Mouse (Mus musculus) intestine, embryonic 15.5 days (tissue): Measurements from ENCODE around the gene Tmem260. TPM values are rescaled to one million over a fixed set of nuclear protein-coding genes. Genes with fewer than 3 reads are reported as not detected.

Experiments
- ATAC-seq: fragments of 200-750 bp; cut with Nextera tagmentation; 2 replicates; pipeline ENCODE4 v1.8.0; 2017; ENCODE audit warnings: moderate TSS enrichment, moderate library complexity
- H3K27ac ChIP-seq: fragments of 300-500 bp; sonication (generic); 2 replicates; pipeline ENCODE4 v1.5.1; 2015; ENCODE audit warnings: mild to moderate bottlenecking, inconsistent platforms
- H3K27me3 ChIP-seq: fragments of 300-500 bp; sonication (generic); replicated peaks from 2 replicates; pipeline ENCODE4 v1.6.1; 2015; ENCODE audit warnings: inconsistent platforms
- H3K36me3 ChIP-seq: fragments of 300-500 bp; sonication (generic); 2 replicates; pipeline ENCODE4 v1.6.1; 2015; ENCODE audit warnings: inconsistent platforms
- H3K4me1 ChIP-seq: fragments of 300-500 bp; sonication (generic); replicated peaks from 2 replicates; pipeline ENCODE4 v1.6.1; 2015; ENCODE audit warnings: inconsistent platforms
- H3K4me2 ChIP-seq: fragments of 300-500 bp; sonication (generic); replicated peaks from 2 replicates; pipeline ENCODE4 v1.6.1; 2015; ENCODE audit warnings: mild to moderate bottlenecking, inconsistent platforms
- H3K4me3 ChIP-seq: fragments of 300-500 bp; sonication (generic); replicated peaks from 2 replicates; pipeline ENCODE4 v1.5.1; 2015; ENCODE audit warnings: inconsistent platforms
- H3K9ac ChIP-seq: fragments of 300-500 bp; sonication (generic); 2 replicates; pipeline ENCODE4 v1.6.1; 2015; ENCODE audit warnings: inconsistent platforms
- H3K9me3 ChIP-seq: fragments of 300-500 bp; sonication (generic); 2 replicates; pipeline ENCODE4 v1.6.1; 2016; ENCODE audit warnings: inconsistent platforms
- WGBS: fragments of 180-500 bp; shearing (Covaris S2); methylation state at CpG from one replicate; pipeline ENCODE4 v1.1.7; 2015; 5-methylcytosine and 5-hydroxymethylcytosine counted together
- polyA plus RNA-seq: library from polyadenylated mRNA; unstranded; fragments of >200 nt; fragmentation: Nextera tagmentation; extraction: Ambion mirVana; gene quantifications from 2 replicates; pipeline ENCODE4 v1.2.1, GENCODE M21; 2015

The Tmem260 gene
- 15.6 and 17.4 TPM in 2 replicates for polyA plus RNA-seq

DNA sequence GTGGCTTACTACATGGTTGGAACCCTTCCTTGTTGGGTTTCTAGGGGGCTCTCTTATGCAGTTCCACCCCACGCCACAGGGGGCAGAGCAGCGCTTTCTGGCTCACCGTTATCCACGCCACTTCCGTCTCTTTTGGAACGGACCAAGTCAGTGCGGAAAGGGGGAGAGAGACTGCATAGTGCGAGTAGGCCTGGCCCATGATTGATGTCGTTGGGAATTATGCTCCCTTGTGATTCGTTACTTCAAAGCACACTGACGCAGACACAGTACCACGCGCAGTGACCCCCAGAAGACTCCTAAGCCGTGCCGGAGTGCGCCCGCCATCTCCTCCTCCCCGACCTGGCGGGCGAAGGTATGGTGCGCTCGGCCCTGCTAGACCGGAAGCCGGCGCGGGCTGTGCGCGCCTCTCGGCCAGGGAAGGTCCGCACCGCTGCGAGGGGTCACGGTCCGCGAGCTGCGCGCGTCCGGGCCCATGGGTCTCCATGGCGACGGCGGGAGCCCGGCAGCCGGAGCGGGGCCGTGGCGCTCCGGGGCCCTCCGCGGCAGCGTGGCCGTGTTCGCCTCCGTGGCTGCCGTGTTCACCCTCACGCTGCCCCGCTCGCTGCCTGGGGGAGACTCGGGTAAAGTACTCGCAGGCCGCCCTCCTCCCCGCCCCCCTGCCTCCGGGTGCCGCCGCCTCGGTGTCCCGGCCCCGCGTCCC is at the start of gene Tmem260:
Gene Tmem260, plus strand, starts transcription at position 141 of the 700 bp plus-strand sequence.
- Histone ChIP-seq H3K9me3 (no peaks in the 10 kb centered on the region), H3K36me3 (no peaks in the 10 kb centered on the region), H3K4me2 (peak within 1 kb of the TSS; percentile 59), H3K27ac (peak within 1 kb of the TSS; percentile 79), H3K4me1 (peaks cover 7% of the 10 kb centered on the region; the same call in 1 of the 2 replicates), H3K9ac (peak within 1 kb of the TSS; percentile 92), H3K4me3 (peak within 1 kb of the TSS; percentile 86), H3K27me3 (no peaks in the 10 kb centered on the region)
- WGBS, result under 1% methylated on average over 67 of the region's 69 CpGs
- ATAC-seq, result peak; percentile 100

GRCm38 (mm10) chr14:48406086-48406485 is 39.8 kb upstream of the Tmem260 start:
- no peak overlapping the region for H3K4me2 ChIP-seq
- 89% methylated on average over 13 of the region's 13 CpGs for WGBS
- no peak overlapping the region for H3K9ac ChIP-seq
- no peaks in the 10 kb centered on the region for H3K27me3 ChIP-seq
- H3K4me3 ChIP-seq, result no peak overlapping the region
- no peaks in the 10 kb centered on the region for H3K9me3 ChIP-seq
- no peak overlapping the region for H3K27ac ChIP-seq
- no peaks in the 10 kb centered on the region for H3K4me1 ChIP-seq
- no peaks in the 10 kb centered on the region for H3K36me3 ChIP-seq
- no peak for ATAC-seq

DNA sequence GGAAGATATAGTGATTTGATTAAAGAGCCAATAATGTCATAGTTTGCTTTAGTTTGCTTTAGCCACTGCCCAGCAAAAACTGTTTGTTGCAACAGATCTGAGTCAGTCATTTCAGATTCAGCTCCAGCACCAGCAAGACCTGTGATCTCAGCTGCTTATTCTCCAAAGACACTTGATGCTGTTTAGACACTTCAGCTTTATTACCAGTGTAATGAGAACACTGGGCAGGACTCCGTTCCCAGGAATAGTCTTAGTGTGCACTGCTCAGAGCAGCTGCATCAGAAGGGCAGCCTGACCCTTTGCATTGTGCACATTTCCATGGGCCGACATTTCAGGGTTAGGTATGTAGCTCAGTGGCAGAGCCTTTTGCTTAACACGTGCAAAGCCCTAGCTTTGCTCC is 28.9 kb upstream of the Tmem260 start:
- H3K4me2 ChIP-seq, result no peak overlapping the region
- whole genome bisulfite sequencing, result 75% methylated on average over 3 of the region's 3 CpGs
- no peak for ATAC-seq

GRCm38 (mm10) chr14:48418264-48418663 is 27.7 kb upstream of the Tmem260 start:
- Histone ChIP-seq H3K27me3 (no peaks in the 10 kb centered on the region), H3K36me3 (no peaks in the 10 kb centered on the region), H3K4me1 (0 out of 2 replicates have a peak, but pooled peaks cover 6% of the 10 kb centered on the region), H3K4me2 (no peak overlapping the region), H3K4me3 (no peak overlapping the region), H3K27ac (no peak overlapping the region), H3K9me3 (no peaks in the 10 kb centered on the region), H3K9ac (no peak overlapping the region)
- ATAC-seq, result no peak
- WGBS, result 48% methylated on average over 3 of the region's 3 CpGs

More for the DNA sequence above, 28.9 kb upstream of the Tmem260 start:
- no peak overlapping the region for H3K27ac ChIP-seq
- H3K4me1 ChIP-seq, result 0 out of 2 replicates have a peak, but pooled peaks cover 4% of the 10 kb centered on the region
- no peak overlapping the region for H3K9ac ChIP-seq
- no peak overlapping the region for H3K4me3 ChIP-seq
- H3K27me3 ChIP-seq, result no peaks in the 10 kb centered on the region
- no peaks in the 10 kb centered on the region for H3K36me3 ChIP-seq
- H3K9me3 ChIP-seq, result no peaks in the 10 kb centered on the region

DNA sequence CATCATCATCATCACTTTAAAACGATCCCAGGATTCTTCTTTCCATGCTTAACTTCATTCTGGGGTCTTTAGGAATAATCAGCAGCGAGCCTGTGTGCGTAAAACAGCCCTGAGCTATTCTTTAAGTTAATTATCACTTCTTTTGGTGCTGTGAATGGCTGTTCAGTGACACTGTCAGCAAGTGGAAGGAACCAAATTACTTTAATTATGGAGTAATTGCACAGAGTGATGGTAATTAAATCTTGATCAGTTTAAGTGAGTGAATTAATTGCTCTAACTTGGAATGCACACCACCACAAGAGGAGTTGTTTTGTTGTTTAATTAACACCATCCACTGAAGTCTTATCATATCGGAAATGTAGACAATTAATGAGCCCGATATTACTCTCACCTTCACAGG is 27.3 kb upstream of the Tmem260 start:
- no peak for ATAC-seq
- no peaks in the 10 kb centered on the region for H3K27me3 ChIP-seq
- no peak overlapping the region for H3K27ac ChIP-seq
- no peaks in the 10 kb centered on the region for H3K9me3 ChIP-seq
- H3K36me3 ChIP-seq, result no peaks in the 10 kb centered on the region
- no peak overlapping the region for H3K9ac ChIP-seq
- H3K4me3 ChIP-seq, result no peak overlapping the region
- H3K4me1 ChIP-seq, result 0 out of 2 replicates have a peak, but pooled peaks cover 6% of the 10 kb centered on the region
- no peak overlapping the region for H3K4me2 ChIP-seq
- 87% methylated on average over 5 of the region's 5 CpGs for WGBS

DNA sequence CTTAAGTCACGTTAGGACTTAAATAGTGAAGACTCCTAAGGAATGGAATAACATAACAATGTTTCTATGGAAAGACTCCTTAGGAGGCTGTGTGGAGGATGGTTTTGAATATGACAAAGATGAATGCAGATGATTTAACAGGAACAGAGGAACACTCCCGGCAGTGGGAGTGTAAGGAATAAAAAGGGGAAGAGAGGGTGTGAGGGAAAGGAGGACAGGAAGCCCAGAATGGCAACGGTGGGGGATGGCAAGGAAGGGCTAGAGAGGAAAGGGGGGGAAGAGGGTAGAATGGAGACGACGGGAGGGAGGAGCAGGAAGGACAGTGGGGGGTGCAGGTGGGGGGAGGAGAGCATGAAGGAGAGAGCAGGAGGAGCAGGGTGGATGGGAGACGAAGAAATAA is 24.4 kb upstream of the Tmem260 start:
- Histone ChIP-seq H3K4me2 (peak overlapping the region; percentile 38), H3K36me3 (no peaks in the 10 kb centered on the region), H3K27ac (no peak overlapping the region), H3K4me1 (0 out of 2 replicates have a peak, but pooled peaks cover 6% of the 10 kb centered on the region), H3K4me3 (no peak overlapping the region), H3K9me3 (no peaks in the 10 kb centered on the region), H3K9ac (no peak overlapping the region), H3K27me3 (no peaks in the 10 kb centered on the region)
- WGBS, result 14% methylated on average over 6 of the region's 6 CpGs
- ATAC-seq, result peak; percentile 15; the same call in 1 of the 2 replicates

DNA sequence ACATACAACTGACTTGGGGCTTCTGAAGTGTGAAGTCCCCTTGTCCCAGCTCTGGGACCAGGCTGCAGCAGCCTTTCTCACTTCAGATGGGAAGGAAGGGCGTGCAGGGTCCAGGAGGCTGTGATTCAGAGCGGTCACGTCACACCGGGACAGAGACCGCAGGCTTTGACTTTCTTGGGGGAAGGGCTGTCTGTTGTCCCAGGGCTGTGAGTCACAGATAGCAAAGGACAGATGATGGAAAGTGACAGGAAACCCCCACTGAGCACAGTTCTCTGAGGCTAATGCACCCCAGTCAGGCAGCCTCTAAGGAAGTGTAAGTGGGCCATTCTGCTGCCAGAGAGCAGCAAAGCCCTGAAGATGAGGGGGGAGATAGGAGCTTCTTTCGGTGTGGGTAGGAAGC is 23.9 kb upstream of the Tmem260 start:
- H3K4me3 ChIP-seq, result no peak overlapping the region
- H3K27me3 ChIP-seq, result no peaks in the 10 kb centered on the region
- 18% methylated on average over 6 of the region's 6 CpGs for WGBS

DNA sequence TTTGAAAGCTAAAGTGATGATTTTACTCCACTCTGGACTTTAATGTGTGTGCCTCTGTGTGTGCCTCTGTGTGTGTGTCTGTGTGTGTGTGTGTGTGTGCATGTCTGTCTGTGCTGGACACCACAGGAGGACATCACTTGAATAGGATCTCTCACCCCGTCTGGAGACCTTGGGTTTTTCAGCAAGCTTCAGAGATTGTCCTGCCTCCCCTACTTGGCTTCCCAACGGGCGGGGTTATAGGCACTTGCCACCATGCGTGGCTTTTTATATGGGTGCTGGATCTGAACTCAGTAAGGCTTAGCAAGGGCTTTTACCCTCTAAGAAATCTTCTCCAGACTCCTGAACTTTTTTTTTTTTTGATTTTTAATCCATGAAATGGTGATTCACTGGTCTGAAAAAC is 23.5 kb upstream of the Tmem260 start:
- H3K27me3 ChIP-seq, result no peaks in the 10 kb centered on the region
- no peak overlapping the region for H3K4me3 ChIP-seq
- 0 out of 2 replicates have a peak, but pooled peaks cover 6% of the 10 kb centered on the region for H3K4me1 ChIP-seq
- H3K4me2 ChIP-seq, result peak overlapping the region; percentile 38; the same call in 1 of the 2 replicates
- 49% methylated on average over 4 of the region's 4 CpGs for WGBS
- H3K9me3 ChIP-seq, result no peaks in the 10 kb centered on the region
- ATAC-seq, result no peak
- H3K9ac ChIP-seq, result no peak overlapping the region
- H3K27ac ChIP-seq, result no peak overlapping the region
- no peaks in the 10 kb centered on the region for H3K36me3 ChIP-seq

More for the DNA sequence above, 23.9 kb upstream of the Tmem260 start:
- H3K4me2 ChIP-seq, result peak overlapping the region; percentile 38
- no peak overlapping the region for H3K9ac ChIP-seq
- H3K4me1 ChIP-seq, result 0 out of 2 replicates have a peak, but pooled peaks cover 6% of the 10 kb centered on the region
- ATAC-seq, result peak; percentile 56
- H3K36me3 ChIP-seq, result no peaks in the 10 kb centered on the region
- no peak overlapping the region for H3K27ac ChIP-seq
- H3K9me3 ChIP-seq, result no peaks in the 10 kb centered on the region

DNA sequence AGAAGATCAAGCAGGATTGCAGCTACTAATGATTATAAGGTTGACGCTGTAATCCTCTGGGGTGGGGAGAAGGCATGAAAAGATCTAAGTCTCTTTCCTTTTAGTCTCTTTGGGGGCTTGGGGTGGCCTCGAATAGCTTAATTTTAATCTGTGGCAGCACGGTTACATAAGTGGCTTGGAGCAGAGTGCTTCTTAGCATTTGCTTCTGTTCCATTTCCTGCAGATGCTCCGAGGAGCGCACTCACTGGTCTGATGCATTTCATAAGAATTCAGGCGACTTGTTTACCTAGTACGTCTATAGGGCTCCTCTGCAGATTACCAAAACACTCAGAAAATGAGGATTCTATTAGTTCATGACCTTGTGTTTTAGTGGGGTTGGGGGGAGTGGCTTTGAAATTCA is 23.0 kb upstream of the Tmem260 start:
- 55% methylated on average over 7 of the region's 7 CpGs for WGBS
- 0 out of 2 replicates have a peak, but pooled peaks cover 6% of the 10 kb centered on the region for H3K4me1 ChIP-seq
- H3K27ac ChIP-seq, result no peak overlapping the region
- H3K4me3 ChIP-seq, result no peak overlapping the region
- no peaks in the 10 kb centered on the region for H3K36me3 ChIP-seq
- no peak overlapping the region for H3K9ac ChIP-seq
- no peak overlapping the region for H3K4me2 ChIP-seq
- ATAC-seq, result no peak
- no peaks in the 10 kb centered on the region for H3K27me3 ChIP-seq
- H3K9me3 ChIP-seq, result no peaks in the 10 kb centered on the region

DNA sequence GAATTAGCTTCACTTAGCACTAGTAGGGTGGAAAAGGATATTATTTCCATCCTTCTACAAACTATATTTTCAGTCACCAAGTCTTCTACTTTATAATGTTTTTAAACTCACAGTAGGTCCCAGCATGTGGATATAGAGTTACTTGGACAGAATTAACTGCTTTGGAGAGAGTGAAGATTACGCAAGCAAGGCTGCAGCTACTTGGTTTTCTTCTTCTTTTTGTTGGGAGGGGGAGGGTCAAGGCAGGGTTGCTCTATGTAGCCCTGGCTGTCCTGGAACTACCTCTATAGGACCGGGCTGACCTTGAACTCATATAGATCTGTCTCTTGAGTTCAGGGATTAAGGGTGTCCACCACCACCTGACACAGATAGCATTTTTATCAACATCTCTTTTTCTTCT is 13.9 kb upstream of the Tmem260 start:
- no peak overlapping the region for H3K4me3 ChIP-seq
- 89% methylated on average over 2 of the region's 2 CpGs for WGBS

DNA sequence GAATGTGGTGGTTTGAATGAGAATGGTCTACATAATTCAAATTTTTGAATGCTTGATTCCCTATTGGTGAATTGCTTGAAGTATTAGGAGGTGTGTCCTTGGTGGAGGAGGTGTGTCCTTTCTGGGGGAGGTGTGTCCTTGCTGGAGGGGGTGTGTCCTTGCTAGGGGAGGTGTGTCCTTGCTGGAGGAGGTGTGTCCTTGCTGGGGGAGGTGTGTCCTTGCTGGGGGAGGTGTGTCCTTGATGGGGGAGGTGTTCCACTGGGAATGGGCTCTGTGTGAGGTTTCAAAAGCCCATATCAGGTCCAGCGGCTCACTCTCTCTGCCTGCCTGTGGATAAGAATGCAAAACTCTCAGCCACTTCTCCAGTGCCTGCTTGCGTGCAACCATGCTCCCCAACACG is 2.1 kb upstream of the Tmem260 start:
- 50% methylated on average over 3 of the region's 3 CpGs for WGBS
- no peak overlapping the region for H3K27ac ChIP-seq
- ATAC-seq, result no peak
- no peak overlapping the region for H3K4me3 ChIP-seq
- H3K4me1 ChIP-seq, result peaks cover 7% of the 10 kb centered on the region; the same call in 1 of the 2 replicates
- H3K36me3 ChIP-seq, result no peaks in the 10 kb centered on the region
- no peaks in the 10 kb centered on the region for H3K9me3 ChIP-seq
- H3K4me2 ChIP-seq, result no peak overlapping the region
- H3K27me3 ChIP-seq, result no peaks in the 10 kb centered on the region
- no peak overlapping the region for H3K9ac ChIP-seq

More for the DNA sequence above, 13.9 kb upstream of the Tmem260 start:
- no peak for ATAC-seq
- Histone ChIP-seq H3K27ac (no peak overlapping the region), H3K36me3 (no peaks in the 10 kb centered on the region), H3K27me3 (no peaks in the 10 kb centered on the region), H3K4me1 (no peaks in the 10 kb centered on the region), H3K9ac (no peak overlapping the region), H3K4me2 (no peak overlapping the region), H3K9me3 (no peaks in the 10 kb centered on the region)

DNA sequence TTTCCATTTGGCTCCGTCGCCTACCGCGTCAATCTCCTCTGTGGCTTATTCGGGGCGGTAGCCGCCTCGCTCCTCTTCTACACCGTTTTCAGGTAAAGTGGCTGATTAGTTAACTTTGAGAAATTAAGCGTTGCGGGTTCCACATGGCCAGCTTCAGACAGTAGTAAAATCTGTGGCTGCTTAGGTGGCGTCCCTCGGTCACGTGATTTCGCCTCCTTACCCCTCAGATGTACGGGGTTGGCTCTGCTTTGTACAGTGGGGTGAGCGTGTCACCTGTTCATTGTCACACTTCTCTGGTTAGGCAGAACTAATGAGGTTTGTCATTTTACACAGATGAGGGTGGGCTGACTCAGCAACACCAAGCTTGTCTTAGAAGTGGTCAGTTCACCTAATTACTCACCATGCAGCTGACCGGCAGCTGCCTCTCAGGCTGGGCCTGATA is 6.1 kb downstream of the Tmem260 start:
- H3K4me2 ChIP-seq, result no peak overlapping the region
- H3K4me3 ChIP-seq, result no peak overlapping the region
- H3K36me3 ChIP-seq, result peaks cover 4% of the 10 kb centered on the region; the same call in 1 of the 2 replicates
- 82% methylated on average over 18 of the region's 18 CpGs for WGBS
- H3K27me3 ChIP-seq, result no peaks in the 10 kb centered on the region
- no peak overlapping the region for H3K9ac ChIP-seq
- H3K4me1 ChIP-seq, result peaks cover 7% of the 10 kb centered on the region; the same call in 1 of the 2 replicates
- H3K9me3 ChIP-seq, result no peaks in the 10 kb centered on the region
- no peak overlapping the region for H3K27ac ChIP-seq
- ATAC-seq, result no peak

DNA sequence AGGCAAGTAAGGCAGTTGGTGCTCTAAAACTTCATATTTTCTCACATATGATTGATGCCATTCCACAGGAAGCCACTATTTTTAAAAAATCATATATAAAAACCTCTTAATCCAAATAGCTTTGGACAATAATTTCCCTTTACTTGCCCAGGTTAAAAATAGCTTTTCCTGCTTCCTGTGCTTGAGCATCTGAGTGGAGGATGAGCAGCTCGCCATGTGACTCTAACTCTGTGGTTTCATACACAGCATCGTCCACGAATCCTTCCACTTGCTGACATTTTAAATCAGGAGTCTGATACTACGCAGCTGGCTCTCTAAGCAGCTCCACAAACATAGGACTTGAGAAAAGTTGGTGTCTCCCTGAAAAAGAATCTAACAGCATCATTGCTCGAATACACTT is 7.5 kb downstream of the Tmem260 start:
- H3K4me1 ChIP-seq, result no peaks in the 10 kb centered on the region
- no peak overlapping the region for H3K4me2 ChIP-seq
- H3K36me3 ChIP-seq, result peaks cover 4% of the 10 kb centered on the region; the same call in 1 of the 2 replicates
- no peak overlapping the region for H3K9ac ChIP-seq
- no peaks in the 10 kb centered on the region for H3K27me3 ChIP-seq
- WGBS, result 72% methylated on average over 5 of the region's 5 CpGs
- ATAC-seq, result no peak
- no peaks in the 10 kb centered on the region for H3K9me3 ChIP-seq
- no peak overlapping the region for H3K4me3 ChIP-seq
- no peak overlapping the region for H3K27ac ChIP-seq
